Mouse (Mus musculus): ENCODE data around the gene Gng2. TPM values are rescaled to one million over a fixed set of nuclear protein-coding genes. Genes with fewer than 3 reads are reported as not detected.
A peak's percentile ranks its signal among the peaks of the same experiment; 100 is the strongest.

Gng2 gene
- 49.4 and 60.6 TPM in 2 replicates for polyA plus RNA-seq (2015; fragmentation: Nextera tagmentation; extraction: Ambion mirVana)

GRCm38 (mm10) chr14:19977271-19978024 lies at the start of gene Gng2:
Gene Gng2 (minus strand): TSS chr14:19977627.
- ATAC-seq (ENCODE audit: insufficient number of reproducible peaks, low FRiP score, low TSS enrichment, low read depth), result 0 out of 2 replicates have a peak, but pooled peaks have one; percentile 41
- 5% methylated on average over 15 of the region's 15 CpGs for WGBS
- peak within 1 kb of the TSS; percentile 48 for H3K4me3 ChIP-seq

GRCm38 (mm10) chr14:20024888-20025719 lies 47.7 kb upstream of the Gng2 start:
- Histone ChIP-seq H3K9ac (no peak overlapping the region), H3K9me3 (no peaks in the 10 kb centered on the region), H3K4me1 (no peaks in the 10 kb centered on the region), H3K27me3 (no peaks in the 10 kb centered on the region), H3K36me3 (no peaks in the 10 kb centered on the region), H3K4me2 (no peak overlapping the region), H3K27ac (no peak overlapping the region; the same call in 1 of the 2 replicates), H3K4me3 (no peak overlapping the region)
- WGBS, result 64% methylated on average over 6 of the region's 6 CpGs
- no peak for ATAC-seq (ENCODE audit: insufficient number of reproducible peaks, low FRiP score, low TSS enrichment, low read depth)

More at GRCm38 (mm10) chr14:19977271-19978024, at the start of gene Gng2:
- no peaks in the 10 kb centered on the region for H3K27me3 ChIP-seq
- no peaks in the 10 kb centered on the region for H3K36me3 ChIP-seq
- peak within 1 kb of the TSS; percentile 90 for H3K27ac ChIP-seq
- H3K9ac ChIP-seq, result peak within 1 kb of the TSS; percentile 18; the same call in 1 of the 2 replicates
- H3K9me3 ChIP-seq, result no peaks in the 10 kb centered on the region
- peaks cover 20% of the 10 kb centered on the region for H3K4me1 ChIP-seq
- peak within 1 kb of the TSS; percentile 63 for H3K4me2 ChIP-seq

- no peaks in the 10 kb centered on the region for H3K27me3 ChIP-seq
- no peak overlapping the region for H3K4me2 ChIP-seq
- no peak overlapping the region for H3K27ac ChIP-seq
- no peak overlapping the region for H3K9ac ChIP-seq
- H3K9me3 ChIP-seq, result no peaks in the 10 kb centered on the region
- no peak overlapping the region for H3K4me3 ChIP-seq
- 86% methylated on average over 2 of the region's 2 CpGs for whole genome bisulfite sequencing
- no peak for ATAC-seq (ENCODE audit: insufficient number of reproducible peaks, low FRiP score, low TSS enrichment, low read depth)
- no peaks in the 10 kb centered on the region for H3K4me1 ChIP-seq
- no peaks in the 10 kb centered on the region for H3K36me3 ChIP-seq
Measured at GRCm38 (mm10) chr14:20023939-20024338, 46.5 kb upstream of the Gng2 start.

GRCm38 (mm10) chr14:20019486-20019885 lies 42.1 kb upstream of the Gng2 start:
- no peak for ATAC-seq (ENCODE audit: insufficient number of reproducible peaks, low FRiP score, low TSS enrichment, low read depth)
- Histone ChIP-seq H3K4me1 (no peaks in the 10 kb centered on the region), H3K27me3 (no peaks in the 10 kb centered on the region), H3K9ac (no peak overlapping the region), H3K4me2 (no peak overlapping the region), H3K4me3 (no peak overlapping the region), H3K36me3 (no peaks in the 10 kb centered on the region), H3K9me3 (no peaks in the 10 kb centered on the region), H3K27ac (no peak overlapping the region)
- WGBS, result 61% methylated on average over 3 of the region's 3 CpGs

GRCm38 (mm10) chr14:20012506-20013275 lies 35.3 kb upstream of the Gng2 start:
- ATAC-seq (ENCODE audit: insufficient number of reproducible peaks, low FRiP score, low TSS enrichment, low read depth), result no peak
- 62% methylated on average over 9 of the region's 9 CpGs for whole genome bisulfite sequencing
- Histone ChIP-seq H3K4me3 (no peak overlapping the region), H3K27me3 (no peaks in the 10 kb centered on the region), H3K4me2 (no peak overlapping the region), H3K27ac (no peak overlapping the region), H3K36me3 (no peaks in the 10 kb centered on the region), H3K4me1 (no peaks in the 10 kb centered on the region), H3K9ac (no peak overlapping the region), H3K9me3 (no peaks in the 10 kb centered on the region)

GRCm38 (mm10) chr14:20007446-20007845 lies 30.0 kb upstream of the Gng2 start:
- Histone ChIP-seq H3K27ac (no peak overlapping the region), H3K4me2 (no peak overlapping the region), H3K9ac (no peak overlapping the region), H3K4me1 (no peaks in the 10 kb centered on the region), H3K9me3 (no peaks in the 10 kb centered on the region), H3K4me3 (no peak overlapping the region), H3K27me3 (no peaks in the 10 kb centered on the region), H3K36me3 (no peaks in the 10 kb centered on the region)
- ATAC-seq (ENCODE audit: insufficient number of reproducible peaks, low FRiP score, low TSS enrichment, low read depth), result no peak
- 70% methylated on average over 3 of the region's 3 CpGs for WGBS

GRCm38 (mm10) chr14:20004777-20005289 lies 27.4 kb upstream of the Gng2 start:
- Histone ChIP-seq H3K9ac (no peak overlapping the region), H3K27ac (no peak overlapping the region), H3K4me2 (no peak overlapping the region), H3K4me1 (no peaks in the 10 kb centered on the region), H3K9me3 (no peaks in the 10 kb centered on the region), H3K4me3 (no peak overlapping the region), H3K36me3 (no peaks in the 10 kb centered on the region), H3K27me3 (no peaks in the 10 kb centered on the region)
- ATAC-seq (ENCODE audit: insufficient number of reproducible peaks, low FRiP score, low TSS enrichment, low read depth), result no peak

GRCm38 (mm10) chr14:19996853-19997252 lies 19.4 kb upstream of the Gng2 start:
- H3K27ac ChIP-seq, result no peak overlapping the region
- no peak overlapping the region for H3K4me2 ChIP-seq
- no peak for ATAC-seq (ENCODE audit: insufficient number of reproducible peaks, low FRiP score, low TSS enrichment, low read depth)
- H3K4me3 ChIP-seq, result no peak overlapping the region
- H3K9ac ChIP-seq, result no peak overlapping the region
- H3K9me3 ChIP-seq, result no peaks in the 10 kb centered on the region
- no peaks in the 10 kb centered on the region for H3K4me1 ChIP-seq
- 90% methylated on average over 5 of the region's 5 CpGs for WGBS
- H3K36me3 ChIP-seq, result no peaks in the 10 kb centered on the region
- H3K27me3 ChIP-seq, result no peaks in the 10 kb centered on the region

- H3K4me1 ChIP-seq, result no peaks in the 10 kb centered on the region
- 90% methylated on average over 4 of the region's 4 CpGs for WGBS
- H3K4me3 ChIP-seq, result no peak overlapping the region
- no peaks in the 10 kb centered on the region for H3K27me3 ChIP-seq
- no peak overlapping the region for H3K27ac ChIP-seq
- no peak for ATAC-seq (ENCODE audit: insufficient number of reproducible peaks, low FRiP score, low TSS enrichment, low read depth)
- H3K9ac ChIP-seq, result no peak overlapping the region
- no peak overlapping the region for H3K4me2 ChIP-seq
- H3K9me3 ChIP-seq, result no peaks in the 10 kb centered on the region
- H3K36me3 ChIP-seq, result no peaks in the 10 kb centered on the region
Measured at GRCm38 (mm10) chr14:19995943-19996342, 18.5 kb upstream of the Gng2 start.

- H3K36me3 ChIP-seq, result no peaks in the 10 kb centered on the region
- no peaks in the 10 kb centered on the region for H3K4me1 ChIP-seq
- no peak overlapping the region for H3K4me2 ChIP-seq
- no peak for ATAC-seq (ENCODE audit: insufficient number of reproducible peaks, low FRiP score, low TSS enrichment, low read depth)
- WGBS, result 53% methylated on average over 5 of the region's 5 CpGs
- no peak overlapping the region for H3K9ac ChIP-seq
- H3K27ac ChIP-seq, result no peak overlapping the region
- H3K27me3 ChIP-seq, result no peaks in the 10 kb centered on the region
- H3K9me3 ChIP-seq, result no peaks in the 10 kb centered on the region
- no peak overlapping the region for H3K4me3 ChIP-seq
Measured at GRCm38 (mm10) chr14:19994068-19994467, 16.6 kb upstream of the Gng2 start.

GRCm38 (mm10) chr14:19993570-19993883 lies 16.1 kb upstream of the Gng2 start:
- H3K9ac ChIP-seq, result no peak overlapping the region
- H3K36me3 ChIP-seq, result no peaks in the 10 kb centered on the region
- H3K4me1 ChIP-seq, result no peaks in the 10 kb centered on the region
- ATAC-seq (ENCODE audit: insufficient number of reproducible peaks, low FRiP score, low TSS enrichment, low read depth), result no peak
- no peaks in the 10 kb centered on the region for H3K27me3 ChIP-seq
- no peak overlapping the region for H3K27ac ChIP-seq
- H3K4me3 ChIP-seq, result no peak overlapping the region
- H3K9me3 ChIP-seq, result no peaks in the 10 kb centered on the region
- 80% methylated on average over 3 of the region's 3 CpGs for WGBS
- no peak overlapping the region for H3K4me2 ChIP-seq

Data from limb, embryonic 15.5 days (tissue).